Mouse (Mus musculus): ENCODE data around the gene Vmn1r200.

- no peak for TF ChIP-seq POLR2A (IDR thresholded peaks at IDR 0.05; ENCODE audit: insufficient read depth, low read depth, low read length)
- TF ChIP-seq CTCF (IDR thresholded peaks at IDR 0.05): no peak
Observed at GRCm38 (mm10) chr13:22379518-22379917, 10.7 kb upstream of the Vmn1r200 start, which contains the start of gene Vmn1r199.

Data from heart, adult 2 months (tissue).